Mouse (Mus musculus) retina, postnatal 7 days (tissue): ENCODE data around the gene Asb16.

Source experiments
- DNase-seq: peaks from one replicate; pipeline ENCODE4 v3.0.0-alpha.2; 2012; ENCODE audit warnings: low read depth, low spot score

Asb16 gene

DNA sequence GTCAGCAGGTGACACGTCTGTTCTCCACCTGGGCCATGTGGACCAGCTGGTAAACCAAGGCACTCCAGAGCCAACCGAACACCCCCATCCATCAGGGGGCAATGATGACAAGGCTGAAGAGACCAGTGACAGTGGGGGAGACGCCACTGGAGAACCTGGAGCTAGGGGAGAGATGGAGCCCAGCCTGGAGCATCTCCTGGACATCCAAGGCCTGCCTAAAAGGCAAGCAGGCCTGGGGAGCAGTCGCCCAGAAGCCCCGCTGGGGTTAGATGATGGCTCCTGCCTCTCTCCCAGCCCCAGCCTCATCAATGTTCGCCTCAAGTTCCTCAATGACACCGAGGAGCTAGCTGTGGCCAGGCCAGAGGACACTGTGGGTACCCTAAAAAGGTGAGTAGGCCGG, 18.9 kb downstream of the Asb16 start:
- no peak for DNase-seq

DNA sequence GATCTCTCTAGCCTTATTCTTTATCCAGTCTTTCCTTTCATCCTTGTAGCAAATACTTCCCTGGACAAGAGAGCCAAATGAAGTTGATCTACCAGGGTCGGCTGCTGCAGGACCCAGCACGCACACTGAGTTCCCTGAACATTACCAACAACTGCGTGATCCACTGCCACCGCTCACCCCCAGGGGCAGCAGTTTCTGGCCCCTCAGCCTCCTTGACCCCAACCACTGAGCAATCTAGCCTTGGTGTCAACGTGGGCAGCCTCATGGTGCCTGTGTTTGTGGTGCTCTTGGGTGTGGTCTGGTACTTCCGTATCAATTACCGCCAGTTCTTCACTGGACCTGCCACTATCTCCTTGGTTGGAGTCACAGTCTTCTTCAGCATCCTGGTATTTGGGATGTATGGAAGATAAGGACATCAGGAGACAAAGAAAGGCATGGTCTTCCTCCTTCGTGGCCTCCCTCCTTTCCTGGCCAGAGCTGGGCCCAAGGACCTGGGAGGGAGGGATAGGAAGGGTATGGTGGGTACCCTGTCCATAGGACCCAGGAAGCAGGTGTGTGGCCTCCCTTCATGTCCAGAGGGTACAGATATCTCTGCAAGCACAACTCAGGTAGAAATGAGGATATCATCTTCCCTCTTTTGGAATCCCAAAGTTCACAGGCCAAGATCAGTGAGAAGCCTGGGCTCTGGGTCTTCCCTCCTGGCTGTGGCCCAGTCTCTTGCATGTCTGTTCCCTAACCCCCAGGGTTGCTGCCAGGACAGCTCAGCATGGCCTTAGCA, 19.7 kb downstream of the Asb16 start:
- no peak for DNase-seq

DNA sequence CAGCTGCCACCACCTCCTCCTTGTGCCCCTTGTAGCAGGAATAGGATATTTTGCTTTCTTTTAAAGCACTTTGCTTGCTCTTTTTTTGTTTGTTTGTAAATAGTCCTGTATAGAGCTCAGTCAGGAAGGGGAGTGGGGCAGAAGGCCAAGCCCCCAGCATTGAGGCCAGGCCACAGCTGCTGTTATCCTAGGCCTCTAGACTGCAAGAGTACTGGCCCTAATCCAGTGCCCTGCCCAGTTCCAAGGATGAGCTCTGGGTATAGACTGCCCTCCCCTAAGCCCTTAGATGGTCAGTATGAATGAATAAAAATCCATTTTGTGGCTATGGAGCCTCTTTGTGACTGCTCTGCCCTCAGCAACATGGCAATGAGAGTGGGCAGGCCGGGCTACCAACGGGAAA, 20.4 kb downstream of the Asb16 start:
- no peak for DNase-seq

DNA sequence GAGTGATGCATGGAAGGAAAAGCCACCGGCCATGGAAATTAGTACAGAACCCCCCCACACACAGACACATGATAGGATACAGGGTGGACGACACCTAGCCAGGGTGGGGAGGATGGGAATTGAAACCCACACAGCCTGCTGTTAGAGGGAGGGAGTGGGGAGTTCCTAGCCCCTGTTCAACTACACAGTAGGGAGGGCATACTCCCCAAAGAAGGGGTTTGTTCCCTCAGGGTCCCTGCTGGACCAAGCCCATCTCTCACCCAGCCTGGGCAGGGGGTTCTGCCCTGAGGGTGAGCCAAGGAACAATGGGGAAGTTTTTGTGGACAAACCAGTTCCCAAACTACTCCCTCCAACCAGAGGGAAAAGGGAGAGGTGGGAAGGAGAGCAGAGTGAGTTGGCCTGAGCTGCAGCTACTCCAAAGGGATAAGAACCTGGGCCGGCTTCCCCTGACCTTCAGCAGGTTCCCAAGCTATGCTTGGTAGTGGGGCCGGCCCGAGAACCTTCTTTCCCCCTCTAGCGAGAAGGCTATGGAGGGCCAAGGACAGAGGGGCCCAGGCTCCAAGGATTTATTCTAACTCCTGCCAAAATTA, 21.1 kb downstream of the Asb16 start:
- no peak for DNase-seq

DNA sequence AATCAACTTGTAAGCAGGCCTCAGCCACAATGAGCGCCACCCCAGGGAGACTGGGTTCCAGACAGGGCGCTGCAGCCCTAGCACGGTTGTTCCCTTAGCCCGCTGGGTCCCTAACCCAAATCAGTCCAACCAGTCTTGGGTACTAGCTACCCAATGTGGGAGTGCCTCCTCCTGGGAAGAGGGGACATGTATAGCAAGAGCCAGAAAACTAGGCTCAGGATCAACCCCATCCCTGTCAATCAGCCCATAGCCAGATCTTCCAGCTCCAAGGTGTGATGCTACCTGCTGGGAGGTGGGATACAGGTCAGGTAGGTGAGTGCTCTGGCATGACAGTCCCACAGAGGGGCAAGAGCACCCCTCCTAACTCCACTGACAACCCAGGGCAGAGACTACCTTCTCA, 21.6 kb downstream of the Asb16 start:
- no peak for DNase-seq

DNA sequence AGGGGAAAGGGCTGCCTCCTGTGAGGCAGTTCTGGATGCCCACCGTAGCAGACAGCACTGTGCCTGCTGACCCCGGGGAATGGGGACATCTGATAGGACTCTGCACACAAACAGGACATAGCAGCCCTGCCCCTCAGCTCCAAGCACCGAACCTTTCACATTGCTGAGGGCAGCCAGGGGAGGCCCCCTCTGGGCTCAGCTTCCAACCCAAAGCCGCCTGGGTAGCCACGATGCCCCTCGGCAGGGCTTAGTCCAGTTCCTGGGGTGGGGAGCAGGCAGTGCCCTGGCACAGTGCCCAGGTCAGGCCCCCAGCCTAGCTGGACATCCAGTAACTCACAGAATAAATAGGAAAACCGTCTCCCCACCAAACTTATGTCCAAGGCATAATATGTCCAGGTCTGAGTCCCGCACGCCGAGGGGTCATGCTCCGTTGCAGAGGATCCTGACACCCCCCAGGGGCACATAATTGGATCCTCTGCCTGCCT, 22.6 kb downstream of the Asb16 start:
- no peak for DNase-seq

DNA sequence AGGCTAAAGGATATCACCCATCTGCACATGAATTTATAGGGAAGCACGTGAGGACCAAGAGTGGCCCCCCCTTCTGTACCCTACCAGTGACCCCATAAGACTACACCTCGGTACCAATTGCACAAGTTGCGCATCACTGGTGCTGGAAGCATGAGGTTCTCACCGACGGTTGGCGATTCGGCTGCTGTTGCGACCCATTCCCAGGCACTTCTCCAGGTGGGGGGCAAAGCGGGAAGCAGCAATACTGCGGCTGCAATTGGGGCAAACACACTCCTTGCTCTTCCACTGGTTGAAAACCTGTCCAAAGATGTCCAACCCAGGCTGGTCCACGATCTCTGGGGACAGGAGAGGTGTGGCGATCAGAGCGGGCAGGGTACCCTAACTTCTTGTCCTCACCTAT, 25.4 kb downstream of the Asb16 start:
- DNase-seq = no peak

DNA sequence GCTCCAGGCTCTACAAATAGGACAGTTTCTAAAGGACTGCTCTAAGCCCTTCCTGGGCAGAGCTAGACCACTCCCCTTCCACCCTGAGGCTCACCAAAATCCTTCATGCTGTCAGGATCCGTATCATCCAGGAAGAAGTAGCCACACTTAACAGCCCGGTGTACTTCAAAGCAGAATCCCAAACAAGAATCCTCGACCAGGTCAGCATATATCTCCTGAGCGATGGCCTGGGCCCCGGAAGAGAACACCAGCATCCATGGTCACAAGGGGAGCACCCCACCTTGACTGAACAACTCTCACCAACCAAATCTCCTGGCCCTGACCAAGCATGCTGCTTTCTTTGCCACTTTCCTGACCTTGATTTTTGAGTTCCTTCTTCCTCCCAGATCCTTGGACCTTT, 25.9 kb downstream of the Asb16 start:
- DNase-seq = no peak

DNA sequence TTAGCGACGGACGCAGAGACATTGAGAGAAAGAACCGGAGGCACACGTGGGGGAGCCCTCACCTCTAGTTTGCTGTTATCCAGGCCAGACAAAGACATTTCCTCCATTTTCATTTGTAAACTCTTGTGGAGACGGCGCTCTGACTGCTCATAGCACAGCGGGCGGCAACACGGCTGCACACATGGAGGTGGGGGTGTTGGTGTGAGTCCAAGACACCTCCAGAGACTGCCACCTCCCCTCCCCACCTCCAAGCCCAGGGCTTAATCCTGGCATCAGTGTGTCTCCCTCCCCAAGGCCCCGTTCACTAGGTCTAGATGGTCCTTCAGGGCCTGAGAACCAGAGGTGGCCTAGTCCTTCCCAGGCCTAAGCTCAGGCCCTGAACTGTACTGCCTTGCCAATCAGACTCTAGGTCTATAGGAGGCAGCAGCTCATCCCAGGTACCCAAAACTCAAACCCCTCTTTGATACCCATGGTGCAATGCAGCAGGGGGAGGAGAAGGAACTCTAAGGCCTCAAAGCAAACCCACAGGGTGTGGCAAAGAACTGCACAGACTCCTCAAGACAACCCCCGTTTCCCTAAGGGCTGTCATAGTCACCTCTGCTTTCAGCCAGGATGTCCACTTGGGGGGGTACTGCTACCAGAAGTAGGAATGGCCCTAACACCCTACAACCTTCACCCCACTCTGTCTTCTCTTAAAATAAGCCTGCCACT, 26.5 kb downstream of the Asb16 start:
- DNase-seq = no peak

DNA sequence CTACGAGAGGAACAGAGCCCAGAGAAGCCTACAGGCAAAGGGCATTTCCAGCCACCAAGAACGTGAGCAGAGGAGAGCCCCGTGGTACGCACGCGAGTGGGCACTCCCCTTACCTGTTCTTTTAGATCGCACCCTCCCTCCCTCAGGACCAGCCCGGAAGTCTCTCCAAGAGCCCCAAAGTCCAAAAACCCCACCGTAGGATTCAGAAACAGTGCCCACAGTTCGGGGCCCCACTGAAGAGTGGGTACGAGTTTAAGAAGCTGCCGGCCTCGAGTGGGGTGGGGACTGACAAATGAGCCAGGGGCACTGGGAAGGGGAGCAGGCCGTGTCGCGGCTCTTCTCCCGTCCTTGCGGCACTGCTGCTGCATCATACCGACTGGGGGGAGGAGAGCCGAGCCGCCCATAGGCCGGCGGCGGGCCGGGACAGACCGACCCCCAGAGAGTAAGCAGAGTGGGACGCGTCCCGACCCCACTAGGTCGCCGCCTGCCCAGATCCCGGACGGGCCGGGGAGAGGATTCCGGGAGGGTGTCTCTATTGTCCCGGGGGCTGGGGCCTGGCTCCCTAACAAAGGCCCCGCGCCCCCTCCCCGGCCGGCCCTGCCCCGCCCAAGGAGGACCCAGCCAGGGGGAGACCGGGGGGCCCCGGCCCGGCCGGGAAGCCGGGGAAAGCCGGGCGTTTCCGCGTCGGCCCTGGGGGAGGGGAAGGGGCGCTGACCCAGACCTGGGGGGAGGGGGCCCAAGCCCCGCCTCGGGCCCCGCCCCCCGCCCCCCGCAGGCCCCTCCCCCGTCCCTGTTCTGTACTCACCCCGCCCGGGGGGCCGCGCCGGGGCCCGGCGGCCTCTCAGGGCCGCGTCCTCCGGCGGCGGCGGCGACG, 27.3 kb downstream of the Asb16 start:
- peak; percentile 51 for DNase-seq

DNA sequence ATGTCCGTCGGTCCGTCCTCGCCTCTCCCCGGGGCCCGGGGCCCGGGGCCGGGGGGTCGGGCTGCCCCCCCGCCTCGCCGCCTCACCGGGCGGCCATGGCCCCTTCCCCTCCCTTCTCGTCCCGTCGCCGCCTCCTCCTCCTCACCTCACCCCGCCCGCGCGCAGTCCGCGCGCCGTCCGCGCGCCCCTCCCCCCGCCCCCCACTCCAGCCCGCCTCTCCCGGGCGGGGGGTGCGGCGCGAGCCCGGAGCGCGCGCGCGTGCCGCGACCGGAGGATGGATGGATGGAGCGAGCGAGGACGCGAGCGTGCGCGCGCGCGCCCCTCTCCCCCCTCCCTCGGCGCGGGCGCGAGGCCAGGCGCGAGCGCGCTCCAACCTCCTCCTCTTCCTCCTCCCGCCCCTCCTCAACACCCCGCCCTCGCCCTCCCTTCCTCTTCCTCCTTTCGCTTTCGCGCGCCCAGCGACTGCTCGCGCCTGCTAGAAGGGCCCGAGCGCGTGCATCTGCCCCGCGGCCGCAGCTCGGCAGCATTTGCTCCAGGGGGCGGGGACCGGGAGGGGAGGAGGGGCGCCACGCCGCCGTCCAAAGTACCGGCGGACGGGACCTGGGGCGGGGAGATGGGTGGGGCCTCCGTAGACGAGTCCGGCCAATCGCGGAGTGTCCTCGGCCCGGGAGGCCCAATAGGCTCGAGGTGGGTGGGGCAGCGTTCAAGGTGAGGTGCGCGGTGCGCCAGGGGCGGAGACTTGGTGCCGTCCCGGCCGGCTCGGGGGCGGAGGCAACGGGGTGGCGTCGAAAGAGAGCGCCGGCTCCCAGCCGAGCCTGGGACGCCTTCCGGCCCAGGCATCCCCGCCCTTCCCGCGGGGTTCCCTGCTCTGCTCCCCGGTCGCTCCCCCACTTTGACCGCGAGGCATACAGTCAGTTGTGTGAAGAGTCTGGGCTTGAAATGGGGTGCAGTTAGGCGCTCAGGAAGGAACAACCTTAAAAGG, 28.2 kb downstream of the Asb16 start, which contains the start of gene Atxn7l3:
Gene Atxn7l3, minus strand, starts transcription at position 141 of the 982 bp plus-strand sequence.
- peak; percentile 94 for DNase-seq

DNA sequence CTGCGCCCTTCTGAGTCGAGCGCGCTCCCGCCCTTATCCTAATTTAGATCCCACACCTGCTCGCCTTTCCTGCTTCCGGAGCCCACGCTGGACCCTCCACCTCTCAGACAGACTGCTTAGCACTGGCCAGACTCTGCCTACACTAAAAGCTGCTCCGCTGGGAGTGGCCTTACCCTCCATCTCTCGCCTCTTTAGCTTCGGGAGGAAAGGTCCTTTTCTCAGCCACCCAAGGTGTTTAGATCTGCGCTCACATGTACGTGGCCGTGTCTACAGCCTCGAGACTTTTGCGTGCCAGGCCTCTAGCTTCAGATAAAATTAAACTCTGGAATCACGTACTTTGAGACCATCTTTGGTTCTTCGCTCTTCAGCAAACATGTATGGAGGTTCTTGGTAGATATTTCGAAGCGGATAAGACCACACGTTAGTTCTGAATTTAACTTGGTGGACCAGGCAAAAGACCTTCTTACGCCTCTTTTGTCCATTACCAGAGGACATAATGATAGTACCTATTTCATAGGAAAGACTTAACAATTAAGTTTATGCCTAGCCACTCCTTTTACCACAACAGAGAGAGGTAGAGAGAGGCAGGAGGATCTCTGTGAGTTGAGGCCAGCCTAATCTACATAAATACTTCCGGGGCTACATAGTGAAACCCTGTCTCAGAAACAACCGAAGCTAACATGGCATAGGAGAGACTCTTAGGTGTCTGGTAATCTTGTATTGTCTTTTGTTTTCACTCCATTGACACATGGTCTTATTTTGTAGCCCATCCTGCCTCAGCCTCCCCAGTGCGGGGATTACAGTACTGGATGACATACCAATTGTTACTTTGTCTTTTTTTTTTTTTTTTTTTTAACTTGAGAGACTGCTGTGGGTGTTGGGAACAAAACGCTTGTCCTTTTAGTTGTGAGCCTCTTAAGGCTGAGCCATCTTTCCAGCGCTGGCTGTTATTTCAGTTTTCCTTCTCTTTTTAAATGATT, 29.3 kb downstream of the Asb16 start:
- DNase-seq = no peak

DNA sequence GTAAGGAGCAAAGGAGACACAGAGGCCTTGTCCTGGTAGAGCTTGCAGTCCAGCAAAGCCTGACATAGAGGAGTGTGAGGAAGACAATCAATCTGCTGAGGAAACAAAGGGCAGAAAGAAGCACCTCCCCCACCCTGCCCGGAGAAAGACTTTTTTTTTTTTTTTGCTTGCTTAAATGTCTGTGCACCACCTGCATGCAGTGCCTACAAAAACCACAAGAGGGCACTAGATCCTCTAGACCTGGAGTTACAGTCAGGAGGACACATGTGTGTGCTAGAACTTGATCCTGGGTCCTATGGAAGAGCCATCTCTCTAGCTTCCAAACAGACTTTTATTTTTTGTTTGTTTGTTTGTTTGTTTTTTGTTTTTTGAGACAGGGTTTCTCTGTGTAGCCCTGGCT, 31.3 kb downstream of the Asb16 start:
- DNase-seq = peak; percentile 54

DNA sequence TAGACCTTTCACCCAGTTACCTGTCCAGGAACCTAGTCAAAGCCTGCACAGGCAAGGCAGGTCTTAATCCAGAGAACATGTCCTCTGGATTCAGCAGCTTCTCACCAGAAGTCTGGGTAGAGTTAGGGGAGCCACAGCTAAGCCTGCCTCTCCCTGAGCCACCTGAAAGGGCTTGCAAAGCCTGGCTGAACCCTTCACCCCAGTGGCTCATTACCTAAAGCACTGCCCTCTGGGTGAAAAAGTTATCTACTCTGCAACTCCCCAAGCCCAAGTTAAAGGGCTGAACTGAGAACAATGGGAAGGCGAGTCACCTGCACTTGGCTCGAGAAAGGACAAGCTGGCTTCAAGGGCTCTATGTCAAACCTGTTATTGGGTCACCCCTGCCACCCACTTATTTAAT, 35.6 kb downstream of the Asb16 start:
- DNase-seq = no peak

DNA sequence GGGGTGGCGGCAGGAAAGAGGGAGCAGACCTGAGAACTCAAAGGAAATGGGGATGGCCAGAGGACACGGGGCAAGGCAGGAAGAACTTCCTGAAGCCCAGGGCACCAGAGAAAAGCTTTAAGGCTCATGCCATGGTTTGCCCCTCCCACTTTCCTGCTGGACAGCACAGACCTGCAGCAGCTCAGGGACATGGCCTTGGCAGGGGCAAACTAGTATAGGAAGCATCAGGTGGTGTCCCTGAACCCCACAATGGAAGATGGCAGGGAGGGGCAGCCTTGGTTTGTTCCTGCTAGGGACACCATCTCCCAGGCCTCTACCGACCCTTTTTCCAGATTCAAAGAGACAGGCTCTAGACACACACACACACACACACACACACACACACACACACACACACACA, 36.8 kb downstream of the Asb16 start:
- no peak for DNase-seq

DNA sequence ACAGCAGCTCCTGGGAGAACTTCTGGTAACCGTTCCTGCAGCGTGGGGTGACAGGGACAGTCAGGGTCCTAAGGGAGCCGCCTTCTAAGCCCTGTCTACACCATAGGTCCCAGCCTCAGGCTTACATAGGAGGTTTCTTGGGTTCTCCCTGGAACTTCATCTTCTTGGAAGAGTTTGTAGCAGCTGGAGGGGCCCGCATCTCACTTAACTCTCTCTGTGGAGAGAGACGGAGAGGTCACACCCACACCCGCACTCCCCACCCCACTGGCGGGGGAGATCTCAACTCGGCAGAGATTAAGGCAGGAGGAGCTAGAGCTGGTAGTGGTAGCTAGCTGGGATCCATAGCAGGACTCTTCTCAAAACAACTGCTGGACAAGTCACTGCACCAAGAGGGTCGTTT, 39.6 kb downstream of the Asb16 start:
- DNase-seq = no peak

DNA sequence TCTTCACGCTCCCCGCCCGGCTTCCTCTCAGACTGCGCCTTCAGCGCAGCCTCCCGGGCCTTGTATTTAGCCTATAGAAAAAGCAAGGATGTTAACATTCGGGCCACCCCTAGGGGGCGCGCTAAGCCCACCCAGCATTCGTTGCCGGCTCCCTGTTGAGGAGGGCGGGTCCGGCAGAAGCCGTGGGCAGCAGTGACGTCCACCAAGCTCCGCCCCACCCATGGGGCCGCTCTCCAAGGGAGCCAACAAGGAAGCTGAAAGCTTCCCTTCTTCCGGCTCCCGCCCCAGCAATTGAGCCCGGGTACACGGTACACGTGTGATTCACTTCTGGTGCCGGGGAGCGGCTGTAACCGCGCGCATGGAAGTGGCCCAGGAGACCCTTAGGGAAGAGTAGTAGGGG, 40.4 kb downstream of the Asb16 start:
- DNase-seq = peak; percentile 92

DNA sequence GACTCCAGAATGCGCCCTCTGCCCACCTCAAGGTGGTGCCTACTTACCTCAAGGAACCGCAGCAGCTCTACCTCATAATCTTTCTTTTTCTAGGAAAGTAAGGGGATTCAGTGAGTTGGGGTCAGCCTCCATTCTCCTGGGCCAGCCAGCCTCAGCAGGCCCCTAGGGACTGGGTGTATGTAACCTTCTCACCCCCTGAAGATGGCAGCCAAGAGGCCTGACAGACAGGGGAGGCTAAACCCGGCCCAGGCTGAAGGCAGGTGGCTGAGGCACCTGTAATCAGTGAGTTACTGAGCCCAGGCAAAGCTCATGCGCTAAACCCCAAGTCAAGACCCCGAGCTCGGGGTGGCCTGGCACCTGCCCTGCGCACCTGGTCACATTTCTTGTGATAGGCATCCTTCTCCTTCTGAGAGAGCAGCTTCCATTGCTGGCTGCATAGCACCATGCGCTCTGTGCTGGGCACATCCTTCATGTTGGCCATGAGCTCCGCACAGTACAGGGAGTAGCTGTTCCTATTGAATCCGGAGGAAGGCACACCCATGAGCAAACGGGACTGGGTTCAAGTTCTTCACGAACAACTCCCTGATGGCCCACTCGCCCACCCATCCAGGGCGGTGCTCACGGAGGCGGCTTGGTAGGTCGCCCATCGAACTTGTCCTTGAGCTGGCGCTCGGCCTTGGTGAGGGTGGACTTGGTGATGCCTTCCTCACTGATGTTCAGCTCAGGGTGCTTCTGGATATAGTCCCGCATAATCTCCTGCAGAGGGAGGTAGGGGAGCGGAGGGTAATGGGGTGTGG, 41.5 kb downstream of the Asb16 start:
- DNase-seq = no peak
